Mouse (Mus musculus): Measurements from ENCODE around the gene Cap2.
A peak's percentile ranks its signal among the peaks of the same experiment; 100 is the strongest.

Cap2 gene

DNA sequence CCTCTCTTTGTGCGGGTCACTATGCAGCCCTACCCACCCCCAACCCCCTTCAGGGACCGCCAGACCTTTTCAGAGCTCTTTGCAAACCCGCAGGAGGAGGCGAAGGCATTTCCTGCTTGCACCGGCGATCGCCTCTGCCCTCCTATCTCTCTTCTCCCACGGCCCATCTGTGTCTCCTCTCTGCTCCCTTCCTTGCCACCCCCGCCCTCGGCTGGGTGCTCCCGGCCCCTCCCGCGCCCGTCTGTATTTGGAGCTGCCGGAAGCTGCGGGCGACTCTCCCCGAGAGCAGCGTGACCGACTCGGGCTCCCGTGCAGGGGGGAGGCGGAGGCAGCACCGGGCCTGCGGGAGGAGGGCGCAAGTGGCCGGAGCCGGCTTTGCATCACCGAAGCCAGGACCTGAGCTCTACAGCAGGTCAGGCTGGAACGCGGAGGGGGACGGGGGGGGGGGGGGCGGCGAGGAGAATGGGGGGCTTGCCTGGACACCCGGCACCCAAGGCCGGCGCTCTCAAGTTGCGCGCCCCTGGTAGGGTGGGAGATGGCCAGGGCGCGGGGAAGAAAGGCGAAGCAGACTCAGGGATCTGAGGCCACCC is at the start of gene Cap2:
Gene Cap2 (plus strand): TSS at position 49 of the 590 bp plus-strand sequence.
- DNase-seq (ENCODE audit: low spot score), result peak; percentile 41

DNA sequence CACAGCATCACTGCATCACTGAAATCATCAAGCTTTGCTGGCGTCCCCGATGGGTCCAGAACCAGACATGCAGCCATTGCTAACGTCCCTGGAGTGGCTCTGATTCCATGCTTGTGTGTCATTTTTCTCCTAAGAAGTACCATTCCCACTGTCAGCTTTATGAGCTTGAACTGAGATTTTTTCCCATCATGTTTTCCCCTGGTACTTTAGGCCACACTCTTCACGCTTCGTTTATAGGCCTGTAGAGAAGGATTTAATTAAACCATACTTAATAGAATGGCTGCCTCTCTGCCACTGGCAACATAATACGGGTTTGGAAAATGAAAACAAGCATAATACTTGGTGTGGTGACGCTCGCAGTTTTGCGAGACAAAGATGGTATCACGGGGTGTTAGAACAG is 42.1 kb upstream of the Cap2 start:
- no peak for DNase-seq (ENCODE audit: low spot score)

DNA sequence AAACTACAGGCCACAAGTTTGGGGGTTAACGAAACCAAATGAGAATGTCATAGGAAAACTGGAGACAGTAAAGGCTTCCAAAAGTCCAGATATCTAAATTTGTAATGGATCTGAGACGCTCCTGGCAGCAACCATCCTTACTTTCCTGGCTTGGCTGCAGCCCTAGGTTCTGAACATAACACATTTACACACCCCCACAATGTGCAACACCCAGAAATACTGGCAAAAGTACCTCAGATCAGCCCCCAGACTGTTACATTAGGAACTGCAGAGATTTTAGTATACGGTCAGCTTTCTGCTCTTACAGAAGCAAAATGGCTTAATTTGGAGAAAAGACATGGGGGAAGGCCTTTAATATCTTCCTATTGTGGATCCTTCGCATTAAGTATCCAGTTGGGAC is 39.4 kb upstream of the Cap2 start:
- no peak for DNase-seq (ENCODE audit: low spot score)

DNA sequence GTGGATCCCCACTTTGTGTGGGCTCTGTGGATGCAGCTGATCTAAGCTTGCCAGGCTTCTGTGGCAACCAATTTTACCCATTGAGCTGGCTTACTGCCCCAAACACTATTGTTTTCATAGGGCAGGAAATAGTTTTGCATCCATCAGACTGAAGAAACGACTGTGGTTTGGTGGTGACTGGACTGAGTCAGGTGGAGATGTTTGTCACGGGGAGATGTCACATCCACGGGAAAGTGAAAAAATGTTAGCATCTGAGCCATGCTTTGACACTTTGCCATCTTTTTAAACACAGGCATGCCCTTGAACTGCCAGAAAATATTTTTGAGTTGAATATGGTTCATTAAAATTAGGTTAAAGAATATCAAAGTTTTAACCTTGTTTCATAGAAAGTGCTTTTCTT is 37.9 kb upstream of the Cap2 start:
- no peak for DNase-seq (ENCODE audit: low spot score)

DNA sequence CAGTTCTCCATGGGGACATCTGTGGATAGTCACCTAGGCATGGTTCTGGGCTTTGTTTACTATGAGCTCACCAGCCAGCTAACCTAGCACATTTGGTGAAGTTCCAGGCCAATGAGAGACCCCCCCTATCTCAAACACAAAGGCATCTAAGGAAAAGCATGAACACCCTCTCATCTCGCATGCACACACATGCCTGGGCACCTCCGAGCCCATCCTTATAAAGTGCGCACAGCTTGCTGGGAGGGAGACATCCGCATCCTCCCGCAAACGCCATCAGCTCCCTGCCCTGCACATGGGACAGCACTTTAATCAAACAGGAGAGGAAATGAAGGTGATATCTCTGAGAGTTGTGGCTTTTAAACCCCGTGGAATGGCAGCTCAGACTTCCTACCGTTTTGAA is 33.4 kb upstream of the Cap2 start:
- DNase-seq (ENCODE audit: low spot score), result no peak

DNA sequence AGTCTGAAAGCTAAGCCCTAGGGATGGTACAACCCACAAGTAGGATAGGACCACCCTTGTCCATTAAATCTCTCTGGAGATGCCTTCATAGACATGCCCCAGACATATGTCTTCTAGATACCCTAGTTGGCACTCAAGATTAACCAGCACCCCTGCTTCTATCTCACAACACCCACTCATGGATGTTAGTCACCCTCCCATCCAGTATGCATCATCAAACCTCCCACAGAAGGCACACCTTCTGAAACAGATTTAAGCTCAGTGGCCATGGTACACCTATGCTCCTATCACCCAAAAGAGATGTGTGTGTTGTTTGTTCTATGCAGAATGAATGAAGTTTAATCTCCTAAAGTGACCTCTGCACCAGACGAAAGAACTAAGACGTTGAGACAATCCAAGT is 32.1 kb upstream of the Cap2 start:
- no peak for DNase-seq (ENCODE audit: low spot score)

DNA sequence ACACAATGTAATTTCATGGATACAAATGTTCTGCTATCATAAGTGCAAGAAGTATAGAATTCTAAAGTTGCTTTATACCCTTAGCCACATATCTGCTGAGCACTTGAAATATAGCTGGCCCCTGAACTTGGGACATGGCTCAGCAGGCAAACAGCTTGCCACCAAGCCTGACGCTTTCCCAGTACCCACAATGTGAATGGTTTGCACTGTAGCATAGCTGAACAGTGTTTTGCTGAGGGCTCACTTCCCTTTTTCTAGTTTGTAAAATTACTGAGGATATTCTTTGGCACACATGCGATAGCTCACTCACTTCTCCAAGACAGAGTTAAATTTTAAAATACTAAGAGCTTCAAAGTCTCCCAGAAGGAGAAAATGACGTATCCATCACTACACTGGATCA is 20.4 kb upstream of the Cap2 start:
- no peak for DNase-seq (ENCODE audit: low spot score)

DNA sequence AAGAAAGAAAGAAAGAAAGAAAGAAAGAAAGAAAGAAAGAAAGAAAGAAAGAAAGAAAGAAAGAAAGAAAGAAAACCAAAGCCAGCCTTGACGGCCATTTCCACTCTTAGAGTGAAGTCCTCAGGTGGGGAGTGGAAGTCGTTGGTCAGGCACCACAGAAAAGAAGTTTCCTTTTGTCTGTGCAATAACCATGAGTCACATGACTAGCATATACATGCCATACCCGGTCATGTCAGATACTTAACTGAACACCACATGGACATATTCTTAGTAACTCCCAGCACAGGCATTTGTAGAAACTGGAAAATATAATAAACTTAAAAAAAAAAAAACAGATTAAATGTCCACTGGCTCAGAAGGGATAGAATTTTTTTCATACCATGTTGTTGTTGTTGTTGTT is 16.0 kb upstream of the Cap2 start:
- DNase-seq (ENCODE audit: low spot score), result no peak

DNA sequence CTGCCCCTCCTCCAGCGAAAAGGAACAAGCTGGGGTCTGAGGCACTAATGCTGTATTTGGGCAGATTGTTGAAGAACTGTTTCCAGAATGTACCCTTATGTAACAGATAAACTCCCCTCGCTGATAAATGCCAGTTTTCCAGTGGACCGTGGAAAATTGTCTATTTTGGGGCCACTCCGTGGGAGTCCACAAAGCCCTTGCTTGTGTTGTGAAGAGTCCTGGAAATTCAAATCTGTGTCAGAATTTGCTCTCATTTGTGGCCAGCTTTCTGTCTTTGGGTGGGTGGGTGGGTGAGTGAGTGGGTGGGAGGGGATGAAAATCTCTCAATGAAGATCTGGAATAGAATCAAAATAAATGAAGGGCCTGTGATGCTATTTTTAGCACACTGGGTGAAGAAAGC is 13.5 kb upstream of the Cap2 start:
- no peak for DNase-seq (ENCODE audit: low spot score)

DNA sequence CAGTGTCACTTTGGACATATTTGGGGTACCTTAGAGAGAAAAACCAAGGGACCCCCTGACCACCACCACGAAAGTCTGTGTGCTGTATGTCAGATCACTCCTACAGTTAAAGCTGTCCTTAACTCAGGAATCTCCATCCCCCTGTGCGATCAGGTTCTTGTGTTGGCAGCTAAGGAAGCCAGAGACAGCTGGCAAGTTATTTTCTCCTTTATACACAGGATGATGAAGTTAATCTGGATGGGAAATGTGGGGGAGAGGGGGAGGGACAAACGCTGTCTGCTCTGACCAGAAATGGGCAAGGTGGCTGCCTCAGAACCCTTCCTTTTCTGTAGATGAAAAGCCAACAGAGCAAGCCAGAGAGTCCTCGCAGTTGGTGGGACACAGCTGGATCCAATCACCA is 11.0 kb upstream of the Cap2 start:
- DNase-seq (ENCODE audit: low spot score), result no peak

DNA sequence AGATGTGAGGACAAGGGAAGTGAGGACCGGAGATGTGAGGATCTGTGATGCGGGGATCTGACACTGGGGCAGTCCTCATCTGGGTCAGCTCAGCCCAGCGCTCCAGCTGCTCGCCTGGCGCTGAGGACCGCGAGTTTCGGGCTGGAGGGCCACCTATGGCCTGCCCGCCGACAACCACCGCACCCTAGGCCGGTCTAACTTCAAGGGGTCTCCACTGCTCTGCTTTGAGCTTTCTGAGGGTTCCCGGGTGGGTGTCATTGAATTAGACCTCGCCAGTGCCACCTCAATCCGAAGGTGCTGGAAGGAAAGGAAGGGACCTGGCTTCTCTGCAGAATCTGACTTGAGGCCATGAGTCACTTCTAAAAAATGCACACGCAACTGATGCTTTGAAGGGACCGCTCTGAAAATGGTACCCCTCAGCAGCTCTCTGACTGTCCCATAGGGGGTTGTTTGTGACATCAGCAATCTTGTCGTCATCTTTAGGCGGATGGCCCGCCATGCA is 793 bp downstream of the Cap2 start:
- no peak for DNase-seq (ENCODE audit: low spot score)

DNA sequence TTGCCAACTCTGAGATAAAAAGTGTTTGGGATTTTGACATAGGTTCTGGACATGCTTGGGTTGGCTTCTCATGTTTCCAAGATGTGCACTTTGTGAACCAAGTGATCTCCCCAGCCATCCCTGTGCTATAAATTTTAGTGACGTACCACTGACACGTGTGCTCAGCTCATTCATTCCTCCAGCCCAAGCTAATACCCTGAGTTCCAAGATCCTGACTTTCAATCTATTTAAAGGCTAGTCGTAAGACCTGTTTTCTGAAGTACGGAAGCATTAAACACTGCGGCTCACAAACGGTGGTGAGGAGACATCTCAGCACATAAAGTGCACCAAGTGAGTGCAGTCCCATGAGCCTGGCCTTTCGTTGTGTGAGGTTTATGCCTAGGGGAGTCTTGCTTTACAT is 6.3 kb downstream of the Cap2 start:
- DNase-seq (ENCODE audit: low spot score), result no peak

DNA sequence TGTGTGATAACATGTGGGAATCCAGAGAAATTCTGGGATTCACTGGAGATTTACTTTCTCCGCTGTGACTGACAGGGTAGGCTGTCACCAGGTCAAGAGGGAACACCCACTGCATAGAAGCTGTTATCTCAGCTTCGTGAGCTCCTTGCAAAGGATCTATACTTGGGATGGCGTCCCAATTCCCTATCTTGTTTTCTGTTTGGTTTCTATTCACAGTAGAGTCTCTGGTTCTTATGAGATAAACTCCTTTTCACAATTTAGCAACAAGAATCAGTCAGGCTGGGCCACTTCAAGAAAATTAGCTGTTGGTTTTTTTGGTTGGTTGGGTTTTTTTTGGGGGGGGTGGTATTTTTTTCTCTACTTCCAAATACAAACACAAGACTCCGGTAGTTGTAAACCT is 7.2 kb downstream of the Cap2 start:
- no peak for DNase-seq (ENCODE audit: low spot score)

DNA sequence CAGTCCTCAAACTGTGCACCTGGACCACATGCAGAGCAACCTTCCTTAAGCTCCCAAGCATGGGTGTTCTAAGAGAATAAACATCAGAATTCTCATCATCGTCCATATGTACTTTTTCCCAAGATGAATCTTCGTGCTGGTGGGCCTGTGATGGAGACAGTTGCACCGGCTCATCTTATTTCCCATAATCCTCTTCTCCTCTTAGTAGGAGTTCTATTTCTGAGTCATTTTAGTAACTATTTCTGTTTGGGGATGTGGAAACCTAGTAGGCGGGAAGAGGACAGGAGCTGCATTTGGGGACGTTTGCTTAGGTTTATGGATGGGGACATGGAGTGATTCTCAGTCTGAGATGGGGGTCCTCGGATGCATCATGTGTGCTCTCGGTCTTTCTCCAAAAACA is 8.8 kb downstream of the Cap2 start:
- DNase-seq (ENCODE audit: low spot score), result no peak

DNA sequence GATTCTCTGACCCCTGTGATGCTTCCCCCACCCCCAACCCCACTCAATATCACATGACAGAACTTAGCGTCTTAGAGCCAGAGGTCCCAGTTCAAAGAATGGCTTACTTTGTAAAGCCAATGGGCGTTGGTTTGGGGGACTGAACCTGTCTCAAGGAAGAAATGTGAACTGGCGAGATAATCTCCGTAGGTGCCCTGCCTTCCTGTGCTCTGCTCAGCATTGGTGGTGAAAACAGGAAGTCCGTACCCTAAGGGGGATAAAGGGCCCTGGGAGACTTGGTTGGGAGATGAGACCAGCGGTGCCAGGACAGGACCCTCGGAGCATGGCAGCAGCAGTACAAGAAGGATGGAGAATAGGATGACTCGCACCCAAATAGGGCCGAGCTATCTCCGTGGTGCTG is 12.8 kb downstream of the Cap2 start:
- DNase-seq (ENCODE audit: low spot score), result no peak

DNA sequence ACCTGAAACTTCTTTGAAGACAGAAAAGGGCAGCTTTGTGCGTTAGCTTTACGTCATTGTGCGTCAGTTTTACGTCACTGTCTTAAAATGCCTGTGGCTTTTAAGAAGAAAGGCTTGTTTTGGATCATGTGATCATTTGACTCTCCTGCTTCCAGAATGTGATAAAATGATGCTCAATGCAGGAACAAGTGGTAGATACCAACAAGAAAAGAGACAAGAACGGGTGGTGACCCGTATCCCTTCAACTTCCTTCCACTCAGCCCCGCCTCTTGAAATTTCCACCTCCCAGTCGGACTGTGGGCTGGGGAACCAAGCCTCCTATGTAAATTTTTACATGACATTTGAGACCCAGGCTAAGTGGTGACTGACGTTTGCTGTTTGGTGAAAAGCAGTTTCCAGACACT is 13.5 kb downstream of the Cap2 start:
- DNase-seq (ENCODE audit: low spot score), result no peak

DNA sequence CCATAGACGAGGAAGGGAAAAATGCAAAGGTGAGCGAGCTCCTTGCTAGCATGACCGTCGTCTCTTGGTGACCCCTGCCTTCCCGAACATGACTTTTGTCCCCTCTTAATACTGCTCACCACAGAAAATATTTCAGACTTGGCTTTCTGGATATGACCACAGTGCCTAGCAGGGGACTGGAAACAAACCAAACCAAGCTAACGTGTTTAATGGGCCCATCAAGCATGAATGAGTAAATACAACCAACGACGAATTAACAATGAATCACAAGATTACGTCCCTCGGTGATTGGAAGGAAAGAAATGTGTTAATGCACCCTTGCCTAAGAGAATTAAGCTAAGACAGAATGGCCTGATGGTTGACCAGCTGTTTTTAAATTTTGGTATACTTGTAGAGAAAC is 13.9 kb downstream of the Cap2 start:
- no peak for DNase-seq (ENCODE audit: low spot score)

DNA sequence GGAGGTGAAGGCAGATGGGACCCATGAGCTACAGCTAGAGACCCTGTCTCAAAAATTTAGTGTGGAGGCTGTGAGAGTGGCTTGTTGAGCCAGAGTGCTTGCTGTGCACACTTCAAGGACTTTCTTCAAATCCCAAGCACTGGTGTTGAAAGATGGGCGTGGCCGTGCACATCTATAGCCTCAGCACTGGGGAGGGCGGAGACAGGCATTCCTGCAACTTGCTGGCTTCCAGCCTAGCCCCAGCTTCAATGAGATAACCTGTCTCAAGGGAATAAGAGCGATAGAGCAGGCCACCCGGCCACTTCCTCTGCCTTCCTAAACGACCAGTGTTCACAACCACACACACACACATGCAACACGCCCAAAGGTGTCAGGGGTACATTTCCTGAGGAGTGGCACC is 14.5 kb downstream of the Cap2 start:
- no peak for DNase-seq (ENCODE audit: low spot score)

DNA sequence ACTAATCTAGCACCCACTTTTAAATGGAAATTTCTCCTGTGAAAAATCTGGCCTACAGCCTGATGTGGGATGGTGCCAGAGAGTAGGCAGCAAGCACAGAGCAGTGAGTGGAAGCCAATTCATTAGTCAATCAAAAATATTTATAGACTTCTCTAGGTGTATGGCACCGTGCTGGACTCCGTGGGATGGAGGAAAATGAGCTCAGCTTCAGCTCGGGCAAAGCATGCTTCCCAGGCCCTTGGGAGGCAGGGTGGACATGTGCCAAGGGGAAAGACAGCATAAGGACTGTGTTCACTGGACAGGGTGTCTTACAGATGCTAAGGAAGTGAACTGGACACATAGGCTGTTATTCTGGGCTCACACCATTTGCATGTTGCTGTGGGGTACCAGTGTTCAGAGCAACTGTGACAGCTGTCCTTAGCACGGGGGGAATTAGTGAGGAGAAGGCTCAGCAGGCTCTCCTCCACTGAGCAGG is 15.6 kb downstream of the Cap2 start:
- no peak for DNase-seq (ENCODE audit: low spot score)

DNA sequence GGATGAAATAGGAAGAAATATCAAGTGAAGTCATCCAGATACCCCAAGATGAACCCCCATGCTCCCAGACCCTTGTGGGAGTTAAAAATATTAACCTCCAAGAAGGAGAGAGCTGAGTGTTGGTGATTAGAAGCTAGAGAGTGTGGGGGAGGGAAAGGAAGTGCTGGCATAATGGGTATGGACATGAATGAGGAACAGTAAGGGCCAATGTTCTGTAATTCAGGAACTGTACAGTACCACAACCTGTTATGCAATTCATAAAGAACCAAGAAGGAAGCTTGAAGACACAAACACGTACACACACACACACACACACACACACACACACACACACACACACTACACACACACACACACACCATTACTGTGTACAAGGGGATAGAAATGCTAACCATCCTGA is 19.8 kb downstream of the Cap2 start:
- DNase-seq (ENCODE audit: low spot score), result no peak

DNA sequence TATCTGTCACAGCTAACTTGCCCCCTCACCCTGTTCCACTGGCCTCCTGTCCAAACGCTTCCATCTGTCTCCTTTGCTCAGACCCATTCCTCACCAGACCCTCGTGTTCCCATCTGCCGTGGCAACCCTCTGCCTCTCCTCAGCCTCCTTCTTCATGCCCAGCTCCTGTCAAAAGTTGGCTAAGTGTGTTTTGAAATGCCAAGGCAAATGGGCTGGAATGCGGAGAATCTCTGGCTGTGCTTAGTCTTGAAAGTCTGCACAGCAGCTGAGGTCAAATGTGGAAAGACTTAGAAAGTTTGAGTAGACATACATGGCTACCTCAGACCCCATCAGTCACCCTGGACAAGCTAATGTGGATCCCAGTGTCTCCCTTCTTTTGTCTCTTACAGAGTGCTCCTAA is 21.1 kb downstream of the Cap2 start:
- no peak for DNase-seq (ENCODE audit: low spot score)

DNA sequence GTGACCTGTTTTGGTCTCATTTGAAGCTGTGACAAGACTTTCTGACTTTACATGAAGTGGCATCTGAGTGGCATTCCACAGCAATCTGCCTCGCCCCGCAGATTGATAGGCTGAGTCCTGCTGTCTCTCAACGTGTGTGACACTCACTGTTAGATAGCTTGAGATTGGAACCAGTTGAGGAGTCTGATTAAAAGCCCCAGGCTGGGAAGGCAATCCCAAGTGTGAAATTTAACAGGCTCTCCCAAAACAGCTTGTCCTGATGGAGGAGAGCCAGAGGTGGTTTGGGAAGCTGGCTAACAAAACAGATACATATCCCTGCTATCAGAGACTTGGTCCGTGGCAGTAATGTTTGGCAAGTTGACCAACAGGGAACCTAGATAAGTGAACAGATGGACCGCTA is 21.6 kb downstream of the Cap2 start:
- DNase-seq (ENCODE audit: low spot score), result no peak

DNA sequence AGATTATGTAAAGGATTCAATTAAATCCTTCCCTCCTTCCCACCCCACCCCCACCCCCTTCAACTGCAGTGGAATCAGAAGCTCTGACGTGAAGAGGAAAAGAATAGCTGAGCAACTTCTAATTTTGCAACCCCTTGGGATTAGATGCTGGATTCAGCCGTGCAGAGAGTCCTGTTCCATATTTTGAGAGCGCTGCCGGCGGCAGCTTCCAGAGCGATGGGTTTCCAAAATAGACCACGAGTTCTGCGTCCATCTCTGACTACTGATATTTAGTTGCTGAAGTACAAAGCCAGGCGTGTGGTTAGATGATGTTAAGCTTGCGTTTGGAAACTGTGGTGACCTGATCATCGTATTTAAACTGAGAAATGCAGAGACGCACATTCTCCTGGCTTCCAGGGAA is 22.1 kb downstream of the Cap2 start:
- DNase-seq (ENCODE audit: low spot score), result no peak
